Mouse (Mus musculus) lung, adult 18-20 months (tissue): ENCODE results near the gene Bbox1.

ENCODE experiments used
- DNase-seq, 2 experiments: peaks; one replicate each; pipeline ENCODE4 v3.0.0; 2022; ENCODE audit warnings: mixed read lengths in 2 of 2

Bbox1 gene

DNA sequence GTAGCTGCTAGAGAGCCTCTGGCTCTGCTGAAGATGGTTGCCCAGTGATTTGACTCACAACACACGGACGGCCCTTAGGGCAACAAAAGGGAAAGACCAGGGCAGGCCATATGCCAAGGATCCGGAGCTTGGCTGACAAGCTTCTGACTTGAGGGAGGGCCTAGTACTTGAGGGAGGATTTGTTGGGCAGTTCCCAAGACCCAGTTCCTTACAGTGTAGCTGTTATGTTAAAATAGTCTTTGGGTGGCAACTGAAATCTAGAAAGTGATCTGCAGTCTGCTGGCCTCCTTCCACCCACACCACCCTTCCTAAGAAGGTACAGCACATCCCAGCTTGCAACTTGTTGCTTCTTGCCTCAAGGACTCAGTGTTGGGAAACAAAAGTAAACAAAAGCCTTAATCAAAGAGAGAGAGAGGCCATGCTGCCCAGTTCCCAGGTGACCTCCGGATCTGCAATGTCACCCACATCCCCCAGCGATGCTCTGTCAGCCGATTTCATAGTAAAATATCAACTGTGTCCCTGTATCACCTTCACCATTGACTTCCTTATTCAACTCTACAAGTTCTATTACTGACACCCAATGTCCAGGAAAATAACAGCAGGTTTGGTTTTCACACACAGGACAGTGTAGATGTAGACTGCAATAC, at the start of gene Bbox1:
Gene Bbox1 (minus strand): TSS at position 52 of the 647 bp plus-strand sequence.
- peak; percentile 26 to 61 for DNase-seq

DNA sequence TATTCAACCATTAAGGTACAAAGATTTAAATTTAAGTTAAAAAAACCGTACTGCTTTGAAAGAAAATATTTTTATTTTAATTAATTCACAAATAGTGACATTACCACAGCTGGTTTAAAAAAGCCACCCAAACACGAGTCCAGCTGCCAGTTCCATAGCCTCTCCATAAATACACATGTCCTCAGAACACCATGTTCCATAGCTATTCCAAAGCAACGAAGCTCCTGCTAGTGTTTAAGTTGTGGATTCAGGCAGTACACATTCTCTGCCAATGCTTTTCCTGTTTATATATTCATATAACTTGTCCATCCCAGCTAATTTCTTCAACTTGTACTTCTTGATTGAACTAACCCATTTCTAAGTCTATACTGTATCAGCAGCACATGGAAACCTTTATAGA, 49.5 kb upstream of the Bbox1 start:
- no peak for DNase-seq

DNA sequence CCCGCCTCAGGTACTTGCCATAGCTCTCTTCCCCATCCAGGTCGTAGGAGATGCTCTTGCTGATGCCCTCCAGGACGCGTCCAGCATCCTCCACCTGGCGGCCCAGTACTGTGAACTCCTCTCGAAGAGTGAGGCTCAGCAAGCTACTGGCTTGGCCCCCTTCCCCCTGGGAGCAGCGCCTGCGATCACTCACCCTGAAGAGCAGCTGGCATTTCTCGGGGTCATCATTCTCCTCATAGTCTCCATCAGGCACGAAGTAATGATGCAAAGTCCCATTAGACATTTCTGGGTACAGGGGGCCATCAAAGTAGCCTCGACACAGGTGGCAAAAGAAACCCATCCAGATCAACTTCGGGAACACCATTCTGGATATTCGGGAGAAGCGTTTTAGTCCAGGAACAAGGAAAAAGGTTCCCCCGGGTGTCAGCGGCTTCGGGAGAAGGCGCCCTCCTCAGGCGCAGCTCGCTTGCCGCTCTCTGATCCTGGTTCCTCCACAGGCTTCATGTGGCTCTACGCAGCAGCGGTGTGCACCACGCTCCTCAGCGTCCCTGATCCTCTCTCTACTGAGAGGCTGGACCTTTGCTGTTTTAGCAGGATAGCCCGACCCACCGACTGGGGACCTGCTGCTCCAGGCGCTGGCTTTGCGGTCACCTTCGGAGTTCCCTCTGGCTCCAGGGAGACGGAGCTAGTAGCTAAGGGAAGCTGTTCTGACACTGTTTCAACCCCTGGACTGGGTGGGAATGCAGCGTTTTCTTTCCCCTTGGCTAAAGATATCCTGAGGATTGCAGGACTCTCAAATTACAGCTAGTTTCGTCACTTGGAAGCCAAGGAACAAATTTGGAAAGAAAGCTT, 48.3 kb upstream of the Bbox1 start, which contains the start of gene Fibin:
Gene Fibin (minus strand): TSS at position 752 of the 852 bp plus-strand sequence.
- peak; percentile 38 to 49 for DNase-seq

DNA sequence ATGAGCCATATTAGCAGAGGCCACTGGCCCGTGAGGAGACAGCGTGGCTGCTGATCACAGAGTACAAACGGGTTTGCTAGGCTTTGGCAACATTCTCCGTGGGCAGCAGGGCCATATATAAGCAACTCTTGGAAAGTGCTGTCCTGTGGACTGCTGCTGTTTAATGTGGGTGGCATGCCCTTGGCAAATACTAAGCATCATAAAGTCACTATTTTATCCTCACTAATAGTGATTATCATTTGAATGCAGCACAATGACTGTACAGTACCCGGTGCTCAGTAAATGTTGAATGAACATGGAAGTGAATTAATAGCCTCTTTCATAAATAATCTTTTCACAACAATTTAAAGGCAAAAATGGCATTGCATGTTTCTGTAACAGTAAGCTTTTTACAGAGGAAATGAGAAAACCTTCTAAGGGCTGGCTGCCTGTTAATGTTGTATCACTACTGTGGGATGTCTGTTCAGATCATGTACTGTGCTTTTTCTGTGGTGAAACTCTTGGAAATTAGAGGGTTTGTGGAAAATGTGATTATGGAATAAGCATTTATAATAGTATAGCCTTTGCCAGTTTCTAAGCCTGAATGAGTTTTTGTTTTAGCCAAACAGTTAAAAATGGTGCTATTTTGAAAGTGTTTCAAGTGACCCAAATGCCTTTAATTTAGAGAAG, 39.1 kb upstream of the Bbox1 start:
- DNase-seq, result no peak

DNA sequence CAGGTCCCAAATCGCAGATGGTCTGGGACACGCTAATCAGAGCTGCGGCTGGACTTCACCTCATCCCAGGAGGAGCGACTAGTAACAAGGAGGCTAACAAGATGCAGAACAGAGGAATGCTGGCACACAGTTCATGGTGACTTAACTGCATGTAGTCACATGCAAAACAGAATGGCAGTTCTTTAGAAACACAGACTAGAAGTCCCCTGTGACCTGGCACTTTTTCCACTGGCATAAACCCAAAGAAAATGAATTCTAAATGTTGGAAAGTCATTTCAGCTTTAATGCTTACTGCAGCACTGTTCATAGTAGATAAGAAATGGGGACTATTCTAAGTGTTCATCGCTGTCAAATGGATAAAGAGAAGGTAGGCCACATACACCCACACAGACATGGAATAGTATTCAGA, 37.5 kb upstream of the Bbox1 start:
- no peak for DNase-seq

DNA sequence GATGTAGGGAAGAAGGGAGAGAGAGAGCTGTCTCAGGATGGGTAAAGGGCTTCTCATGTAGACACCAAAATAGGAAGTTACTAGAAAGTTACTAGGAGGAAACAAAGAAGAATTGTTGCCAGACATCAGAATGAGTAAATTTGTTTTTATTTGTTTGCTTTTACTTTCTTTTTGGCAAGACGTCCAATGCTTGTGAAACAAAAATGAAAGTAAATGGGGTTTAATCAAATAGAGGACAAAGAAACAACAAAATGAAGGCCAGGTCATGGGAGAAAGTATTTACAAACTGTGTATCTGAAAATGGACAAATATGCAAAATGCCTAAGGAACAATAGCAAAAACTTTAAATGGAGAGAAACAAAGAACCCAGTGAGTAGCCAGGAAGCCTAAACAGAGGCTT, 37.0 kb upstream of the Bbox1 start:
- DNase-seq, result no peak

DNA sequence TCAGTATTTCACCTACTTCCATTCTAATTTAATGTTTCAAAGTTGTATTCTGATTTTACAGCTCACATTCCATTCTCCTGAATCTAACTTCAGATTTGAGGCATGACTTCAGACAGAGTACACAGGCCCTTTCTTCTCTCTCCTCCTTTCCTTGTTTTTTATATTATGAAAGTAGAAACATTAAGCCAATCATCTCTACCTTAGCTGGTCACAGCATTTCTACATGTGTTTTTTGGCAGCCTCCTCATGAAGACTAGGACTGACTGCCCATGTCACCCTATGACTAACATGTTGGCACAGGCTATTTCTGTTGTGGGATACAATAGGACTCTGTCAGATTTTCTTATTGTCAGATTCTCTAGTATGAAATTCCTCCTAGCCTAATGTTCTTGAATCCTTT, 14.6 kb upstream of the Bbox1 start:
- no peak for DNase-seq

DNA sequence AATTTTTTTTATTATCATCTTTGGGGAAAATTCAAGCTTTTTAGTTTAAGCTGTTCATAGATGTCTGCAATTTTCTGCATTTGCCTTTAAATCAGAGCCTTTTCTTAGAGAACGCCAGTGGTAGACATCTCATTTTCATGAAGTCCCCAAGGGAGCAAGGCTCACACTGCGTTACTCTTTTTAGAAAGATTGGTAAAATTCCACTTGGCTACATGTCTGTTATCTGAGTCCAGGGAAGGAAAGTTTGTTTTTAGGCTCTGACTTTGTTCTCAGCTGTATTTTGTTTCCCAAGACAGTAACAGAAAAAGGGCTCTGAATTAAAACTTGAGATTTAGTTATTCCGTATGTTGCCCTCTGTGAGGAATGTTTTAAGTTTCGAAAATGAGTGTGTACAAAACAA, 5.6 kb upstream of the Bbox1 start:
- no peak for DNase-seq

DNA sequence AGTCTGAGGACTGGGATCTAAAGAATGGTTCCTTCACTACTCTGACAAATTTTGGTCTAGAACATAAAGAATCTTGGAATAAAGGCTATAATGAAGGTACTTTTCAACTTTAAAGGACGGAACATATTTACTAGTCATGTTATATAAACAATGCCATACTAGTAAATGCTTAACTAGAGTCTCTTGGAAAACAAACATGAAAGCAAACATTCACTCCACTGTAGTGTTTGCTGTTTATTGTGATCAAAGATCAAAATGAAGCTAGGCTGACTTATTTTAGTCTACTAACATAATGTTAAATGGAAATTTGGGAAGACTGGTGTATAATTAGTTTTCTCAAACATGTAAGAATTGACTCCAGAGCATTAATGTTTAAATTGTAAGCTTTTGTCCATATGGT, 4.9 kb upstream of the Bbox1 start:
- DNase-seq, result no peak

DNA sequence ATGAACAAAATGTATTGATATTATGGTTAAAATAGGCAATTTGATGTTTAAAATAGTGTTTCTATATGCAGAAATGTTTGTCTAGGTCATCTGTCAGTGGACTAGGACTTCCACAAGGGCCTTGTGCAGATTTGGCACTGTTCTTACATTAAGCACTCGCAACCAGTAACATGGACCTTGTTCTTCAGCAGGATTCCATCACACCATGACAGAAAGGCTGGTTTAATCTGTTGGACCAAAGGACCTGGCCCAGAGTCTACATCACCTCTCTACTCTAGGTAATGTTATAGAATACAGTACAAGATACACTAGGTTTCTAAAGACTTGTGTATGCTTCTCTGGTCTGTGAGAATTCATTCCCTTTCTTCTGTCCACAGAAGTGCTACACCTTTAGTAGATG, 4.4 kb upstream of the Bbox1 start:
- no peak for DNase-seq

DNA sequence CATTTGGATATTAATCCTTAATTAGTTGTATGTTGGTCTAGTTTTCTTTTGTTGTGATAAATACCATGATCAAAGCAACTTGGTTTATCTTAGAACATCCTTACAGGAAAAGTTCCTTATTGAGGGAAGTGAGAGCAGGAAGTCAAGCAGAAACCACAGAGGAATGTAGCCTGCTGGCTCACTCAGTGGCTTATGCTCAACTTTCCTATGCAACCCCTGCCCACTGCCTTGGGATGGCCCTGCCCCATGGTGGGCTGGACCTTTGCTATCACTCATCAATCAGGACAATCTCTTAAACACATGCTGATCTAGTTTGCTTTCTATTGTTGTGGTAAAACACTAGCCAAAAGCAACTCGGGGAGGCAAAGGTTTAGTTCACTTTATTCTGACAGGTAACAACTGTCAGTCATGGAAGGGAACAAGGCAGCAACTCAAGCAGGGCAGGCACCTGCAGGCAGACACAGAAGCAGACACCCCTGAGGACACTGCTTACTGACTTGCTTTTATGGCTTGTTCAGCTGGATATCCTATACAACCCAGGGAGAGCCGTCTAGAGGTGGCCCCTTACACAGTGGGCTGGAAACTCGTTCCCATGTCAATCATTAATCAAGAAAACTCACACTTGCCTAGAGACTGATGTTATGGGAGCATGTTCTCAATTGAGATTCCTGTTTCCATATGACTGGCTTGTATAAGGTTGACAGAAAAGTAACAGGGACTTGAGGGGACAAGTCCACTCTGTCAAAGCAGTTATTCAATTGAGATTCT, 1.9 kb upstream of the Bbox1 start:
- DNase-seq, result no peak

DNA sequence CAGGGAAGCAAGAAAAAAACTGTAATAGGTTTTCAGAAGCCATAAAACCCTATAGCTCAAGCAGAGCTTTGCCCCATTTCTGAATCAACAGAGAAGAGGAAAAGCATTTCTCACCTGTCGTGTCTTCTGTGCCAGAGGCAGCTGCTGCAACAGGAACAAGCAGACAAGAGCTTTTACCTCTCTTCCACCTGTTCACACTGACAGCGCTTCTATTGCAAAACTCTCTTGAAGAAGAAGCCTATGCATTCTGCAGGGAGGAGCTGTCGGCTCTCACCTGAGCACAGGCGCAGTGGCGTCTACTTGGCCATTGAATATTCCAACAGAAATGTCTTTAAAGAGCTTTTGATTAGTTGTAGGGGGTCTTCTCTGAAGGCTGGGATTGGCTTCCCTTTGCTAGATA, 286 bp downstream of the Bbox1 start:
- DNase-seq, result no peak

DNA sequence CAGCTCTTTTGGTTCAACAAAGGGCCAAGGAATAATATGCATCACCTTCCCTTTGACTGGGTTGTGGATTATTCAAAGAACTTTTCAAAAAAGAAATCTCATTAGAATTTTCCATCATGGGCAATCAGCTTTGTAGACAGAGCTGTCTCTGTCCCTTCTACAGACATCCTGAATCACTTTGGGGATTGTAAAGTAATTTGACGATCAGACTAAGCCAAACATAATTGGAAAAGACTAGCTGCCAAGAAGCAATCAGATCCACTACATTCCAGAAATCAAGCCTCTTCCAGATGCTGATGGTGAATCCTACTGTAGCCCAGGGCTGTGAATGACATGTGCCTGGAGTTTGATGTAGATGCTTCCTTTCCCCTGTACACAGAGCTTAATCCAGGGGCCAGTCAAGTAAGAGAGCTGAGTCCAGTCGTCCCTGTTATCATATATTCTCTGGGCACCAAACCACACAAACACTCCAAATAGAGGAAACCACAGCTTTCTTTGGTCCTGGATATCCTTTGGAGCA, 995 bp downstream of the Bbox1 start:
- DNase-seq, result no peak

DNA sequence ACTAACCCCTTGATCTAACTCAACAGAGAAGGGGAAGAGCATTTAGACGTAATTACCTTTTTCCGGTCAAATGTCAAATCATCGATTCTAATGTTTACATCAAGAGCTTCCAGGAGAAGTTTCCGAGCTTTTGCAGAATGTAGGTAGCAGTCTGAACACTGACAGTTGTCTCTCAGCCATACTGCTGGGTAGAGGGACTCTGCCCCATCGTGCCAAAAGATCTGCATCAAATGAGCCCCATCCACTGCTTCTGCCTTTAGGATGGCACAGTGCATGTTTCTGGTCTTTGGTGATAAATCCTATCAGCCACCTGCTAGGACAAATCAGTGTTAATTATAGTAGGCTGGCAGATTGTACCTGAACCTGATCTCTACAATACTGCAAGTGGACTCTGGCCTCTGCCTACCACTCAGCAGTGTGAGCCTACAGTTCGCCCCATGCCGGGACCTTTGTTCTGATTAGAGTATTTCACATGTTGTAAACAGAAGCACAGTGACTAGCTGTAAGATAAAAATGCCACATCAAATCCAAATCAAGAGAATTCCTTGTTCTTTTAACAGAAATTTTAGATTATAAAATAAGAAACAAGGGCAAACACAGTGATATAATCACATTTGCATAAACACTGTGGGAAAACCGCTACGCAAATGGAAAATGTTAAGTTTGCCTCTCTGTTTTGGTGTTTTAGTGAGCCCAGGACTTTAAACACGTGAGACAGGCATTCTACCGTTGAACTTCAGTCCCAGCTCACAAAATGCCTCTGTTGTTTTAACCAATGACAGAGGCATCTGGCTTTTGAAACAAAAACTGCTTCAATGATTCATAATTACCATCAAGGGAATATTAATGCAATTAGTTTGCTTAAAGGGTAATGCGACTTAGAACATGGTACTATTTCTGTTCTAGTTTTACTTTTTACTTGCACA, 8.7 kb downstream of the Bbox1 start:
- DNase-seq, result no peak

DNA sequence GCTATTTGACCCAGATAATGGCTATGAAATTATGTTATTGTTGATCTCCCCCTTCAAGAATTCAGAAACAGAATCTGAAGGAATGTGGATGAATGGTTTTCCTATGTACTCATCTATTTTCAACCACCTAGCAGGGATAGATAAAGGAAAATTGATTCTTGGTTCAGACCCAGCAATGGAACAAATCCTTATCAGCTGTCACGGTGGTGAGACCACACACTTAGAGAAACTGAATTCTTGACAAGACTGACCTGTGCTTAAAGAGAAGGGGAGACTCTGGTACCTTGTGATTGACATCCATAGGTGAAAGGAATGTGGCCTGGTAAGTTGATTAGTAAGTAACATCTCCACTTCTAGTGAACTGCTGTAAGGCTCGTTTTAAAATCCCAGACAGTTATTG, 12.1 kb downstream of the Bbox1 start:
- no peak for DNase-seq

DNA sequence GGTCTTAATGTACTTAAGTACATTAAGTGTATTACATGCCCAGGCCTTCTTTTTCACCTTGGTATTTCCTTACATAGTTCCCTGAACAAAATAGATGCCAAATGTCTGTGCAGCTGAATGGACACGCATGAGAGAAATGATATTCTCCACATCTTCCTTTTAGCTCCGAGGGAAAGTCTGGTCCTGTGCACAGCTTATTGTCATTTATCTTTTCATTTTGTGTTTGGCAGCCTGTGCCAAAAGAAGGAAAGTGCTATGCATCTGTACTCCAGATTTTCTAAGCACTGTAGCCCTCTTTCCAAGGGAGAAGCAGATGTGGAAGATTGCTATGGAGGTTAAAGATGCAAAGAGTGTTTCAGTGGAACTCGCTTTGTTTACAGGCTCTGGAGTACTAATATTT, 13.0 kb downstream of the Bbox1 start:
- DNase-seq, result no peak

DNA sequence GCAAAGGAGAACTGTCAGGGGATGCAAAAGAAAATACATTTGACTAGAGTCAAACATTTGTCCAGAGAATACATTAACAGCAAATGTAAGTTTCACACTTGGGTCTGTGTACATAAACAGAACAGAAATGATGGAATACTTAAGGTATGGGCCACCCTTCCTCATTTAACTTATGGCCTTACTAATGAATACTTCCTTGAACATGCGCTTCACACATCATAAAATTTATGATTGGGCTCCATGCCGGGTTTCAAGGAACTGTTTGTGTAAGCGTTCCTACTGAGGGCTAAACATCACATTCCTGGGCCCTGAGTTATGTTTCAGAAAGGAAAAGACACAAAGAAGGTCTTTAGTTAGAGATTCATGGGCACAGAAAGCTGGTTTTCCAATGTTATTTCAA, 19.4 kb downstream of the Bbox1 start:
- no peak for DNase-seq

DNA sequence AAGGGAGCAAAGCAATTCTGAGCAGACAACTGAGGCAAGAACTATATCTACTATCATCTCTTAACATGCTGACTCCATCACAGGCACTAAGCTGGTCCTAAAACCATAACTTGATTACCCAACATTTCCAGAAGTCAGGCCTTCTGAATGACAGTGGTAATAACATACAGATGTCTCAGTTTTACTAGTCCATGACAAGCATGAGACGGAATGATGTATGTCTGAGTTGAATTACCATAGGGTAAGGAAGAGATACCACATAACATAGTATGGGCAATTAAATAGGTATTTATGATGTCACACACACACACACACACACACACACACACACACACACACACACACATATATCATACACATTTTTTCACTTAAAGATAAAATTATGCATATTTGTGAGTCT, 26.4 kb downstream of the Bbox1 start:
- no peak for DNase-seq

DNA sequence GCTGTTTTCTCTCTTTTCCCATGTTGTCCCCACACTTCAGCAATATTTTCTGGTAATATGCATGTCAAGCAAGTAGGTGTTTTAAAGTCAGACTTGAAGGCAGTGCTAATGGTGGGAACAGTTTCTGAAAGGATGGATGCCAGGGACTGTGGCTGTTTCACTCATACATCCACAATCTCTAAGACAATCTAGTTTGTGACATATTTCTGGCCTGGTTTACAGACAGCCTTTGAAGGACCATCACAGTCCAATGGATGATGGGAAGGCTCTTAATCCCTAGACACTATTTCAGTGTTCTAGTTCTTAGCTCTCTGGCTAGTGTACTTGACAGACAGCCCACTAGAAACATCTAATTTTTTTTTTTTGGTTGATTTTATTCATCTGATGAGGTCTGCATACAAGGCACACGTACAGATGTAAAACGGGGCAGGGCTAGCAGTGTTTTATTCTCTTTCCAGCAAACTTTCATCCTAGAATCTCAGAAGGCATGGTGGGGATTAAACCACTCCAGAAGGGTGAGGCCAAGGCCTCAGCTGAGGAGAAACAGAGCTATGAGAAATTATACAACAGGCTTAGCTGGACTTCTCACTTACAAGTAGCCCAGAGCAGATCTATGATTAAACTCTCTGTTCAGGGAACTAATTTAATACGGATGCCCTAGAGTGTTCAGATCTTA, 28.4 kb downstream of the Bbox1 start:
- no peak for DNase-seq

DNA sequence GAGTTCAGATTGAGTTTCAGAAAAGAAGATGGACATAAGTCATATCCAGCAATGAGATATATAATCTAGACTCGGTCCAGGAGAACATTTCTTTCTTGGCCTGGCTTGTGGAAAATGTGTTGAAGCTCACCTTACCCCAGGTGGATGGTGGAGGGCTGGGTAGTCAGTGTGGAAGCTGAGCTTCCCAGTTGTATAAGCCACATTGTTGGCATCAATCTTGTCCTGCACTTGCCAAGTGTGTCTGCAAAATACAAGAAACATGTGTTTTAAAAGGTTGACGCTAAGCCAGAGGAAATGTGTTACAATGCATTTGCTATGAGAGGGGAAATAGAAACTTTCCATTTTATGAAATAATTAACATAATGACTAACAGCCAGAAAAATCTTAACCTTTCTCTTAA, 38.9 kb downstream of the Bbox1 start:
- DNase-seq, result no peak

DNA sequence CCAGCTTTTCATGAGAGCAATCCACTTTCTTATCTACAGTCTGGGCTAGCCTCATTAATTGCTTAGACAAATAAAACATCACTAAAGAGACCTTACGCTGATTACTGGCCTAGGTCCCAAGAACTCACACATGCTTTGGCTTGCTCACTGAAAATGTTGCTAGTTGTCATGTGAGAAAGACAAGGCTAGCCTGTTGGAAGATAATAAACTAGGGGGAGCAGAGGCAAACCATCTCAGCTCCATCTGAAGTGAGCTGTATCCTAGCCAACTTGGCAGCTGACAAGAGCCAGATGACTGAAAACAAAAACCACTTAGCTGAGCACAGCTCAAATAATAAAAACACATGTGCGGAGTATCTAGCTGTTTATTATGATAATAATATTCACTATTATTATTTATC, 40.2 kb downstream of the Bbox1 start:
- peak; percentile 45 to 52 for DNase-seq
